Mouse (Mus musculus): Measurements from ENCODE around the gene Grb10.

Grb10 gene

GRCm38 (mm10) chr11:11944814-11945213 is 93.7 kb downstream of the Grb10 start:
- no peak for DNase-seq (ENCODE audit: low spot score)

GRCm38 (mm10) chr11:11944082-11944349 is 94.5 kb downstream of the Grb10 start:
- no peak for DNase-seq (ENCODE audit: low spot score)

GRCm38 (mm10) chr11:11943240-11944081 is 95.0 kb downstream of the Grb10 start:
- no peak for DNase-seq (ENCODE audit: low spot score)

- DNase-seq (ENCODE audit: low spot score), result peak; percentile 65
Observed at GRCm38 (mm10) chr11:11942320-11943217, 95.9 kb downstream of the Grb10 start.

- DNase-seq (ENCODE audit: low spot score), result peak; percentile 46
Observed at GRCm38 (mm10) chr11:11940833-11941681, 97.4 kb downstream of the Grb10 start.

- DNase-seq (ENCODE audit: low spot score), result no peak
Observed at GRCm38 (mm10) chr11:11939611-11940010, 98.9 kb downstream of the Grb10 start.

- DNase-seq (ENCODE audit: low spot score), result no peak
Observed at GRCm38 (mm10) chr11:11938591-11938990, 99.9 kb downstream of the Grb10 start.

GRCm38 (mm10) chr11:11937340-11938030 is 101.0 kb downstream of the Grb10 start:
- DNase-seq (ENCODE audit: low spot score), result peak; percentile 35

- no peak for DNase-seq (ENCODE audit: low spot score)
Observed at GRCm38 (mm10) chr11:11934808-11935207, 103.7 kb downstream of the Grb10 start.

- no peak for DNase-seq (ENCODE audit: low spot score)
Observed at GRCm38 (mm10) chr11:11932102-11932789, 106.2 kb downstream of the Grb10 start.

- peak; percentile 46 for DNase-seq (ENCODE audit: low spot score)
Observed at GRCm38 (mm10) chr11:11931688-11932087, 106.8 kb downstream of the Grb10 start.

- DNase-seq (ENCODE audit: low spot score), result no peak
Observed at GRCm38 (mm10) chr11:11930527-11930926, 108.0 kb downstream of the Grb10 start.

GRCm38 (mm10) chr11:11929059-11929458 is 109.4 kb downstream of the Grb10 start:
- DNase-seq (ENCODE audit: low spot score), result no peak

- no peak for DNase-seq (ENCODE audit: low spot score)
Observed at GRCm38 (mm10) chr11:11928586-11928985, 109.9 kb downstream of the Grb10 start.

GRCm38 (mm10) chr11:11923900-11924299 is 114.6 kb downstream of the Grb10 start:
- no peak for DNase-seq (ENCODE audit: low spot score)

GRCm38 (mm10) chr11:11923345-11923744 is 115.1 kb downstream of the Grb10 start:
- DNase-seq (ENCODE audit: low spot score), result no peak

GRCm38 (mm10) chr11:11922106-11922505 is 116.4 kb downstream of the Grb10 start:
- no peak for DNase-seq (ENCODE audit: low spot score)

- DNase-seq (ENCODE audit: low spot score), result no peak
Observed at GRCm38 (mm10) chr11:11907703-11908413, 130.6 kb downstream of the Grb10 start.

GRCm38 (mm10) chr11:11905518-11905917 is 133.0 kb downstream of the Grb10 start:
- no peak for DNase-seq (ENCODE audit: low spot score)

GRCm38 (mm10) chr11:11904995-11905394 is 133.5 kb downstream of the Grb10 start:
- DNase-seq (ENCODE audit: low spot score), result no peak
